Mouse (Mus musculus) cerebellum, adult 2 months (tissue): Measurements from ENCODE around the gene Sf3a2. TPM values are rescaled to one million over a fixed set of nuclear protein-coding genes. Genes with fewer than 3 reads are reported as not detected.
A peak's percentile ranks its signal among the peaks of the same experiment; 100 is the strongest.
"Not testable (repeated sequence)": the region's sequence is repeated elsewhere in the genome, so short reads cannot be mapped to it uniquely, and the experiment has no call there.

Source experiments
- DNase-seq, 2 experiments: peaks; one replicate each; pipeline ENCODE4 v3.0.0; 2021
- H3K27ac ChIP-seq: fragments of 200-500 bp; 2 replicates; pipeline ENCODE4 v1.5.1; 2012; ENCODE audit warnings: low read length, control low read depth, inconsistent platforms; ENCODE audit not compliant: insufficient read depth
- H3K27me3 ChIP-seq: fragments of 200-500 bp; 2 replicates; pipeline ENCODE4 v1.6.1; 2012; ENCODE audit warnings: inconsistent platforms, mild to moderate bottlenecking, low read length, moderate library complexity; ENCODE audit not compliant: control insufficient read depth, insufficient read depth
- H3K4me1 ChIP-seq: fragments of 200-500 bp; 2 replicates; pipeline ENCODE4 v1.6.1; 2011; ENCODE audit warnings: low read length; ENCODE audit not compliant: control insufficient read depth, insufficient read depth
- H3K4me3 ChIP-seq: fragments of 200-500 bp; replicated peaks from 2 replicates; pipeline ENCODE3; 2011; ENCODE audit warnings: mild to moderate bottlenecking, low read depth, low read length, control low read depth; ENCODE audit not compliant: insufficient read depth
- CTCF ChIP-seq: fragments of 200-500 bp; IDR thresholded peaks from 2 replicates; pipeline ENCODE4 v1.5.1; 2011; ENCODE audit warnings: low read depth, mild to moderate bottlenecking, control low read depth, low read length, moderate library complexity, borderline replicate concordance; ENCODE audit not compliant: insufficient read depth
- POLR2A ChIP-seq: fragments of 200-500 bp; IDR thresholded peaks from 2 replicates; pipeline ENCODE4 v1.6.1; 2011; ENCODE audit warnings: low read length, control low read depth, borderline replicate concordance; ENCODE audit not compliant: insufficient read depth
- WGBS: fragments of 180-500 bp; shearing (Covaris S2); methylation state at CpG from one replicate; pipeline ENCODE4 v1.1.7; 2018; 5-methylcytosine and 5-hydroxymethylcytosine counted together
- polyA plus RNA-seq: library from polyadenylated mRNA; depleted of rRNA; stranded (reverse); fragments of >200 nt; gene quantifications from 2 replicates; pipeline ENCODE4 v1.2.3, GENCODE M21; 2012

The Sf3a2 gene
- polyA plus RNA-seq, 1 experiment = 52.0 TPM

- 72% methylated on average over 2 of the region's 2 CpGs for WGBS
- H3K27me3 ChIP-seq = no peaks in the 10 kb centered on the region
- no peak overlapping the region for H3K4me3 ChIP-seq
- DNase-seq = no peak
- no peak overlapping the region for H3K27ac ChIP-seq
- H3K4me1 ChIP-seq = peaks cover 8% of the 10 kb centered on the region
- TF ChIP-seq POLR2A = no peak
- TF ChIP-seq CTCF = no peak
Observed at GRCm38 (mm10) chr10:80824827-80825226, 26.8 kb downstream of the Sf3a2 start.

- peaks cover 17% of the 10 kb centered on the region for H3K4me1 ChIP-seq
- under 1% methylated on average over 82 of the region's 82 CpGs for WGBS
- DNase-seq = peak; percentile 99 to 100
- H3K27ac ChIP-seq = peak within 1 kb of the TSS; percentile 96
- TF ChIP-seq POLR2A (peak; percentile 90), CTCF (no peak)
- H3K27me3 ChIP-seq = no peaks in the 10 kb centered on the region
- peak within 1 kb of the TSS; percentile 95 for H3K4me3 ChIP-seq
Observed at GRCm38 (mm10) chr10:80826151-80827062, 28.4 kb downstream of the Sf3a2 start, which contains the start of gene Oaz1. Gene Oaz1 (plus strand): TSS chr10:80826656.

GRCm38 (mm10) chr10:80827063-80827869, 29.3 kb downstream of the Sf3a2 start:
- TF ChIP-seq CTCF = no peak
- TF ChIP-seq POLR2A = no peak
- 2% methylated on average over 29 of the region's 29 CpGs for WGBS
- H3K4me3 ChIP-seq = peak overlapping the region; percentile 65
- no peak for DNase-seq
- H3K27me3 ChIP-seq = no peaks in the 10 kb centered on the region
- H3K27ac ChIP-seq = peak overlapping the region; percentile 15; the same call in 1 of the 2 replicates
- H3K4me1 ChIP-seq = peaks cover 21% of the 10 kb centered on the region

- H3K27me3 ChIP-seq = no peaks in the 10 kb centered on the region
- TF ChIP-seq POLR2A (no peak), CTCF (no peak)
- WGBS = 8% methylated on average over 10 of the region's 10 CpGs
- DNase-seq = no peak
- H3K27ac ChIP-seq = peak overlapping the region; percentile 15; the same call in 1 of the 2 replicates
- H3K4me3 ChIP-seq = peak overlapping the region; percentile 65
- peaks cover 21% of the 10 kb centered on the region for H3K4me1 ChIP-seq
Observed at GRCm38 (mm10) chr10:80827870-80828420, 29.9 kb downstream of the Sf3a2 start.

- WGBS = 33% methylated on average over 9 of the region's 9 CpGs
- H3K4me1 ChIP-seq = peaks cover 27% of the 10 kb centered on the region
- H3K27ac ChIP-seq, H3K27me3 ChIP-seq, DNase-seq: not testable (repeated sequence)
- peak overlapping the region; percentile 65 for H3K4me3 ChIP-seq
Observed at GRCm38 (mm10) chr10:80828587-80828986, 30.6 kb downstream of the Sf3a2 start.

- no peak for TF ChIP-seq CTCF
- TF ChIP-seq POLR2A = no peak
- Histone ChIP-seq H3K27ac (no peak overlapping the region), H3K27me3 (no peaks in the 10 kb centered on the region), H3K4me1 (peaks cover 27% of the 10 kb centered on the region), H3K4me3 (no peak overlapping the region)
- 7% methylated on average over 1 of the region's 1 CpGs for WGBS
- no peak for DNase-seq
Observed at GRCm38 (mm10) chr10:80829359-80830278, 31.6 kb downstream of the Sf3a2 start.

GRCm38 (mm10) chr10:80831136-80831535, 33.1 kb downstream of the Sf3a2 start:
- no peak overlapping the region for H3K4me3 ChIP-seq
- H3K27me3 ChIP-seq = no peaks in the 10 kb centered on the region
- DNase-seq = no peak
- peaks cover 40% of the 10 kb centered on the region for H3K4me1 ChIP-seq
- TF ChIP-seq POLR2A (no peak), CTCF (no peak)
- H3K27ac ChIP-seq = no peak overlapping the region
- WGBS = 16% methylated on average over 9 of the region's 9 CpGs
